Mouse (Mus musculus): ENCODE measurements around the gene A4gnt. TPM values are rescaled to one million over a fixed set of nuclear protein-coding genes. Genes with fewer than 3 reads are reported as not detected.
"Not testable (repeated sequence)": the region's sequence is repeated elsewhere in the genome, so short reads cannot be mapped to it uniquely, and the experiment has no call there.

A4gnt gene
- polyA plus RNA-seq (2015; fragmentation: Nextera tagmentation; extraction: Ambion mirVana): 0.55 and 1.2 TPM in 2 replicates

- Histone ChIP-seq H3K36me3 (no peaks in the 10 kb centered on the region), H3K4me2 (no peak within 1 kb of the TSS), H3K27ac (no peak within 1 kb of the TSS), H3K9me3 (no peaks in the 10 kb centered on the region), H3K4me1 (no peaks in the 10 kb centered on the region), H3K4me3 (replicated peaks) (no peak within 1 kb of the TSS), H3K27me3 (replicated peaks) (no peaks in the 10 kb centered on the region), H3K9ac (no peak within 1 kb of the TSS)
- no peak for ATAC-seq (ENCODE audit: insufficient read depth, low FRiP score, low read depth)
- 30% methylated on average over 2 of the region's 2 CpGs for WGBS
Observed at GRCm38 (mm10) chr9:99612202-99612601, at the start of gene A4gnt. A4gnt (plus strand) TSS chr9:99612502.

- H3K4me2 ChIP-seq: no peak overlapping the region
- no peak overlapping the region for H3K4me3 ChIP-seq (replicated peaks)
- H3K27ac ChIP-seq: no peak overlapping the region
- WGBS: 13% methylated on average over 11 of the region's 11 CpGs
- no peak overlapping the region for H3K9ac ChIP-seq
- no peaks in the 10 kb centered on the region for H3K36me3 ChIP-seq
- H3K4me1 ChIP-seq: peaks cover 10% of the 10 kb centered on the region; the same call in 1 of the 2 replicates
- H3K27me3 ChIP-seq (replicated peaks): no peaks in the 10 kb centered on the region
- no peak for ATAC-seq (ENCODE audit: insufficient read depth, low FRiP score, low read depth)
- no peaks in the 10 kb centered on the region for H3K9me3 ChIP-seq
Observed at GRCm38 (mm10) chr9:99563714-99564113, 48.6 kb upstream of the A4gnt start.

GRCm38 (mm10) chr9:99568023-99568346 lies 44.3 kb upstream of the A4gnt start:
- peak overlapping the region; percentile 93 for H3K9ac ChIP-seq
- peak overlapping the region; percentile 86 for H3K4me3 ChIP-seq (replicated peaks)
- H3K36me3 ChIP-seq: no peaks in the 10 kb centered on the region
- 2% methylated on average over 15 of the region's 15 CpGs for WGBS
- H3K4me1 ChIP-seq: peaks cover 10% of the 10 kb centered on the region; the same call in 1 of the 2 replicates
- H3K27ac ChIP-seq: peak overlapping the region; percentile 97
- no peaks in the 10 kb centered on the region for H3K9me3 ChIP-seq
- no peaks in the 10 kb centered on the region for H3K27me3 ChIP-seq (replicated peaks)
- peak overlapping the region; percentile 80 for H3K4me2 ChIP-seq
- ATAC-seq (ENCODE audit: insufficient read depth, low FRiP score, low read depth): no peak

- H3K4me1 ChIP-seq: peaks cover 10% of the 10 kb centered on the region; the same call in 1 of the 2 replicates
- WGBS: under 1% methylated on average over 70 of the region's 70 CpGs
- H3K27me3 ChIP-seq (replicated peaks): no peaks in the 10 kb centered on the region
- no peaks in the 10 kb centered on the region for H3K9me3 ChIP-seq
- H3K4me3 ChIP-seq (replicated peaks): peak within 1 kb of the TSS; percentile 86
- peak within 1 kb of the TSS; percentile 93 for H3K9ac ChIP-seq
- no peaks in the 10 kb centered on the region for H3K36me3 ChIP-seq
- H3K27ac ChIP-seq: peak within 1 kb of the TSS; percentile 97
- H3K4me2 ChIP-seq: peak within 1 kb of the TSS; percentile 80
- ATAC-seq (ENCODE audit: insufficient read depth, low FRiP score, low read depth): peak; percentile 95
Observed at GRCm38 (mm10) chr9:99568347-99569070, 43.8 kb upstream of the A4gnt start, which contains the start of gene Armc8. Armc8 (minus strand) TSS chr9:99568899.

DNA sequence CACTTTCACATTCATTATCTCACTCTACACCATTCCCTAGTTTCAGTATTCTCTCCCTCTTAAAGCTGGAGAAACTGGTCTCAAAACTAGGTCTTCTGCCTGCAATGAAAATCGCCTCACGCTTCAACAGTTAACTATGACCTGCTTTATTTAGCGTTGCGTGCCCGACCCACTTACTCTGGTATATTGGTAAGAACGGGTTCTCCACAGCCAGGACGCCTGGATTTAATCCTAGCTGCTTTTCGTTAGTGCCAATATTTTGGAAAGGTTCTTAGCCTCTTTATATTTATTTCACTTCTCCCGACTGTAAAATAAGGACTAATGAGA lies 43.3 kb upstream of the A4gnt start:
- WGBS: under 1% methylated on average over 9 of the region's 9 CpGs
- no peaks in the 10 kb centered on the region for H3K9me3 ChIP-seq
- peak overlapping the region; percentile 86 for H3K4me3 ChIP-seq (replicated peaks)
- peak overlapping the region; percentile 80 for H3K4me2 ChIP-seq
- 0 out of 2 replicates have a peak overlapping the region, but pooled peaks have one; percentile 10 for H3K9ac ChIP-seq
- peaks cover 10% of the 10 kb centered on the region; the same call in 1 of the 2 replicates for H3K4me1 ChIP-seq
- peak overlapping the region; percentile 97; the same call in 1 of the 2 replicates for H3K27ac ChIP-seq
- H3K36me3 ChIP-seq: no peaks in the 10 kb centered on the region
- ATAC-seq (ENCODE audit: insufficient read depth, low FRiP score, low read depth): no peak; the same call in 1 of the 2 replicates
- no peaks in the 10 kb centered on the region for H3K27me3 ChIP-seq (replicated peaks)

DNA sequence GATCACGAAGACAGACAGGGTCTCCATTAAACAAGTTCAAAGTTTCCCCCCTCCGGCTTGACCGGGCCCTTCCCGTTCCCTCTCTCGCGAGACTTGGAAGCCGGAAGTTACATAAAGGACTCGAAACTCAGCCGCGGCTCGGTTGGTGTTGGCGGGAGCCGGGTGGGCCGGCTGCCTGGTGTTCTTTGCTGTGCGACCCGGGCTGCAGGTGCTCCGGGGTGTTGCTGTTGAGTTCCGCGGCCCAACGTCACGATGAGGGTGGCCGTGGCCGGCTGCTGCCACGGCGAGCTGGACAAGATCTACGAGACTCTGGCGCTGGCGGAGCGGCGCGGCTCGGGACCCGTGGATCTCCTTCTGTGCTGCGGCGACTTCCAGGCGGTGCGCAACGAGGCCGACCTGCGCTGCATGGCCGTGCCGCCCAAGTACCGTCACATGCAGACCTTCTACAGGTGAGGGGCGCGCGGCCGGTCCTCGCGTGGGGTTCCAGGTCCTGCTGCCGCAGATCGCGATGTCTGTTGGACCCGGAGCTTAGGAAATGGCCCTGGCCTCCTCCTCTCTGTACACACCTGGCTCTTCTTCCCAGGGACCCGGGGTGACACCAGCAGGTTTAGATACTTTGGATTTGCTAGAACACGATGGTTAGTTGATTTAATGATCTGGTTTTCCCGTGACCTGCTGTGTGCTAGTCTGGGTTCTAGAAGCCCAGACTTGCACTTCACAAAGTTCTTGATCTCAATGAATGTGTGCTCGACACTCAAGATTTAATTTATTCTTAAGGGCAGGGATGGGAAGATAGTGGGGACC lies 36.4 kb upstream of the A4gnt start, which contains the start of gene Dbr1:
Dbr1 (plus strand) TSS at position 123 of the 804 bp plus-strand sequence.
- under 1% methylated on average over 57 of the region's 57 CpGs for WGBS
- peak within 1 kb of the TSS; percentile 66 for H3K9ac ChIP-seq
- peak within 1 kb of the TSS; percentile 66 for H3K4me3 ChIP-seq (replicated peaks)
- 0 out of 2 replicates have a peak, but pooled peaks cover 3% of the 10 kb centered on the region for H3K4me1 ChIP-seq
- no peaks in the 10 kb centered on the region for H3K9me3 ChIP-seq
- H3K4me2 ChIP-seq: peak within 1 kb of the TSS; percentile 58
- ATAC-seq (ENCODE audit: insufficient read depth, low FRiP score, low read depth): peak; percentile 96
- H3K36me3 ChIP-seq: no peaks in the 10 kb centered on the region
- H3K27ac ChIP-seq: peak within 1 kb of the TSS; percentile 86
- H3K27me3 ChIP-seq (replicated peaks): 0 out of 2 replicates have a peak, but pooled peaks cover 2% of the 10 kb centered on the region

DNA sequence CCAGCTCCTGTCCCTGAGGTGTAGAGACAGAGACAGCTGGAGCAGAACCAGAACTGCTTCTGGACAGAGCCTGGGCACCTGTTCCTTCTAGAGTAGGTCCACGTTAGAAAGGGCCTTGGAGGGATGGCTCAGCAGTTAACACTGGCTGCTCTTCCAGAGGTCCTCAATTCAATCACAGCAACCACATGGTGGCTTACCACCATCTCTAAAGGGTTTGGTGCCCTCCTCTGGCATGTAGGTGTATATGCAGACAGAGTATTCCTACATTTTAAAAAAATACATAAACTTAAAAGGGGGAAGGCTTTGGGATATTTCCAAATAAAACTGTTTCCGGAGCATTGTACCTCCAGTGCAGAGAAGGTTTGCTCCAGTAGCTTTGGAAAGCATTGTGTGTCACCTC lies 31.6 kb upstream of the A4gnt start:
- WGBS: 33% methylated on average over 2 of the region's 2 CpGs
- no peaks in the 10 kb centered on the region for H3K27me3 ChIP-seq (replicated peaks)
- H3K4me1 ChIP-seq: 0 out of 2 replicates have a peak, but pooled peaks cover 3% of the 10 kb centered on the region
- H3K4me2 ChIP-seq: no peak overlapping the region
- H3K4me3 ChIP-seq (replicated peaks): no peak overlapping the region
- H3K27ac ChIP-seq: no peak overlapping the region
- ATAC-seq (ENCODE audit: insufficient read depth, low FRiP score, low read depth): 0 out of 2 replicates have a peak, but pooled peaks have one; percentile 51
- H3K36me3 ChIP-seq: peaks cover 4% of the 10 kb centered on the region; the same call in 1 of the 2 replicates
- H3K9me3 ChIP-seq: no peaks in the 10 kb centered on the region
- no peak overlapping the region for H3K9ac ChIP-seq

DNA sequence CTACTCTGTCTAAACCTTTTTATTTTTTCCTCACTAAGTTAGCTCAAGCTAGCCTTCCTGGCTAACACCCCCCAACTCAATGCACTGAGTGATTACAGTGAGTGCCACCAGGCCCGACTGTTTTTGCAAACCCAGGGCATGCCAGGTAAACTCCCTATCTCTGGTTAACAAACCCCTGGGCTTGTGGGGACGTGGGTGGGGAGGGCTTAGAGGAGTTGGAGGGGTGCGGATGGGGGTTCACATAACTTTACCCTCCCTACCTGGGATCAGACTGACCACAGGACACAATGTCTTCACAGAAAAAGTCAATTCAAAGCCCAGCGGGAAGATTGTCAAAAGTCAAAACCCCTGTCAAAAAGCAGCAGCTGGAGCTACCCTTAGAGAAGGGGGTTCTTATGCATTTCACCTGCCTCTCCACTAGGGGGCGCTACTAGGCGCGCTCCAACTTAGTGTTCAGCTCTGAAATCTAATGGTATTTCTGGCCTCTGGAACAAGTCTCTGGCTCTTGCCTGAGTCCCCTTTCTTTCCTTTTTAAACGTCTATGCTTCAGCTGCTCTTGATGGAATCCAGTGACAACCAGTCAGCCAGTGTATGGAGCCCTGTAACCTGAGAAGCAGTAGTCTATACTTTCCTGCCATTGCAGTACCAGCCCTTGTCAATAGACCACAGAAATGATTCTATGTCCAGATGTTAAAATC lies 24.6 kb upstream of the A4gnt start:
- Histone ChIP-seq H3K4me3 (replicated peaks) (no peak overlapping the region), H3K4me1 (no peaks in the 10 kb centered on the region)
- WGBS: 27% methylated on average over 8 of the region's 8 CpGs

GRCm38 (mm10) chr9:99591144-99591543 lies 21.2 kb upstream of the A4gnt start:
- no peak overlapping the region for H3K4me3 ChIP-seq (replicated peaks)
- no peaks in the 10 kb centered on the region for H3K27me3 ChIP-seq (replicated peaks)
- H3K27ac ChIP-seq: no peak overlapping the region
- H3K4me1 ChIP-seq: no peaks in the 10 kb centered on the region
- ATAC-seq (ENCODE audit: insufficient read depth, low FRiP score, low read depth): no peak
- WGBS: 67% methylated on average over 8 of the region's 8 CpGs
- H3K9me3 ChIP-seq: no peaks in the 10 kb centered on the region
- no peak overlapping the region for H3K9ac ChIP-seq
- no peaks in the 10 kb centered on the region for H3K36me3 ChIP-seq
- H3K4me2 ChIP-seq: no peak overlapping the region

More for the DNA sequence above, 24.6 kb upstream of the A4gnt start:
- H3K27ac ChIP-seq: no peak overlapping the region
- no peaks in the 10 kb centered on the region for H3K9me3 ChIP-seq
- H3K4me2 ChIP-seq: no peak overlapping the region
- H3K36me3 ChIP-seq: no peaks in the 10 kb centered on the region
- no peak for ATAC-seq (ENCODE audit: insufficient read depth, low FRiP score, low read depth)
- no peak overlapping the region for H3K9ac ChIP-seq
- no peaks in the 10 kb centered on the region for H3K27me3 ChIP-seq (replicated peaks)

DNA sequence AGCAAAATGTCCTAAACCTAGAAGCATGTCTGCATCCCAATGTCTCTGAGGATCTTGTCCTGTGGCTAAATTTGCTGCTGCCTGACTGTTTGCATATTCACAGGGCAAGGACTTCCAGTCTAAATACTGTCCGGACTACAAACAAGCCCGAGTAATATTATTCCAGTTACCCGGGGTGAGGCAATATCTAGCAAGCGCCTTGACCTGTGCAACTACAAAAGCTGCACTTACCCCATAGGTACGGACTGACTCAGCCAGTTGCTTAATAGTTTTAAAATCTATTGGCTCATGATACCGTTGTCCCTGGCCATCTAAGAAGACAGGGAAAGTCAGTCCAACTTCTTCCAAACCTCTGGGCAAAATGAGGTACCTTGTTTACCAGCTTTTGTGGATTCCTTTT lies 13.2 kb upstream of the A4gnt start:
- not testable (repeated sequence) for ATAC-seq (ENCODE audit: insufficient read depth, low FRiP score, low read depth); H3K27ac ChIP-seq; H3K4me1 ChIP-seq; H3K4me2 ChIP-seq; H3K27me3 ChIP-seq (replicated peaks); H3K9ac ChIP-seq; H3K4me3 ChIP-seq (replicated peaks); H3K9me3 ChIP-seq; H3K36me3 ChIP-seq
- WGBS: 89% methylated on average over 6 of the region's 6 CpGs

- no peak overlapping the region for H3K4me3 ChIP-seq (replicated peaks)
- no peaks in the 10 kb centered on the region for H3K27me3 ChIP-seq (replicated peaks)
- no peak overlapping the region for H3K27ac ChIP-seq
- H3K36me3 ChIP-seq: no peaks in the 10 kb centered on the region
- H3K4me1 ChIP-seq: no peaks in the 10 kb centered on the region
- ATAC-seq (ENCODE audit: insufficient read depth, low FRiP score, low read depth): no peak
- no peak overlapping the region for H3K4me2 ChIP-seq
- WGBS: 68% methylated on average over 2 of the region's 2 CpGs
- no peaks in the 10 kb centered on the region for H3K9me3 ChIP-seq
- no peak overlapping the region for H3K9ac ChIP-seq
Observed at GRCm38 (mm10) chr9:99603566-99603965, 8.7 kb upstream of the A4gnt start.

All from stomach, embryonic 15.5 days (tissue).